Mouse (Mus musculus): ENCODE results near the gene Nisch. TPM values are rescaled to one million over a fixed set of nuclear protein-coding genes. Genes with fewer than 3 reads are reported as not detected.

The Nisch gene
- polyA plus RNA-seq, 1 experiment from 2014 or later, result 411 TPM

DNA sequence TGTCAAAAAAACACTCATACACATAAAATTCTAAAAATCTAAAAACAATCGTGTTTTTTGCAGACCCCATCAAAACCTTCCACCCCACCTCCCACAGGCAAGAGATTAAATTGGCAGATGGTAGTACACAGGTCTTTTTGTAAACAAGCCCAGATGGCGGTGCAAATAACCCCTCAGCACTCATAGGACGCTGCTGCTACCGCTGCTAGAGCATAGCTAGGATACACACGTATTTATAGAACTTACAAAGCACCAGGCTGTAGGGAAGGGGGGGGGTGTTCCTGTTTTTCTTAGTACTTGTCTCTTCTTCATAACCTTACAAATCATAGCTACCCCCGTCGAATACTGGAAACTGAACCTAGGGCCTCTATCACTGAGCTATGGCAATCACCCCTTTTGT, 23.0 kb downstream of the Nisch start:
- Histone ChIP-seq H3K4me3 (ENCODE audit: low read depth, low read length) (no peak overlapping the region), H3K9ac (no peak overlapping the region), H3K27ac (ENCODE audit: low read depth) (no peak overlapping the region), H3K27me3 (ENCODE audit: insufficient read depth, low read length) (no peaks in the 10 kb centered on the region), H3K36me3 (ENCODE audit: insufficient read depth) (peaks cover 100% of the 10 kb centered on the region), H3K4me2 (no peak overlapping the region), H3K4me1 (ENCODE audit: insufficient read depth) (peaks cover 8% of the 10 kb centered on the region; the same call in 1 of the 2 replicates), H3K9me3 (ENCODE audit: low read depth, low read length) (no peaks in the 10 kb centered on the region)
- WGBS, result 66% methylated on average over 7 of the region's 7 CpGs
- TF ChIP-seq CTCF (IDR thresholded peaks at IDR 0.05; ENCODE audit: low read depth), result no peak
- ATAC-seq (ENCODE audit: insufficient read depth) (no peak), DNase-seq (no peak)

DNA sequence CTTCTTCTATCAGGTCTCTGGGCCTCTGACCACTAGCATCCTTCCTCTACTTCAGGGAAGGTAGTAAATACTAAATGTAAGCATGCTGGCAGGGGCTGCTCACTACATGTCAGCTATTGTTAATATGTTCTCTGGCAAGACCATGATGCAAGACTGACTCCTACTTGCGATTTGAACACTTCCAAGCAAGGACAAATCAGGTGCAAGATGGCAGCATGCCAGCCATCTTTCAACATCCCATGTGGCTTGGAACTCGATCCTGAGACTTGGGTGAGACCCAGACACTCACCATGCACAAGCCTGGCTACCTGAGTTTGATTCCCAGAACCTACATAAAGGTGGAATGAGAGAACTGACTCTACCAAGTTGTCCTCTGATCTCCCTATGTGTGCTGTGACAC, 24.8 kb downstream of the Nisch start:
- H3K4me1 ChIP-seq (ENCODE audit: insufficient read depth), result peaks cover 8% of the 10 kb centered on the region; the same call in 1 of the 2 replicates
- no peak for DNase-seq

GRCm38 (mm10) chr14:31189348-31189747, 27.4 kb downstream of the Nisch start:
- no peak overlapping the region for H3K4me3 ChIP-seq (ENCODE audit: low read depth, low read length)
- no peak overlapping the region for H3K4me2 ChIP-seq
- ATAC-seq (ENCODE audit: insufficient read depth) (no peak), DNase-seq (no peak)
- no peak overlapping the region; the same call in 1 of the 2 replicates for H3K27ac ChIP-seq (ENCODE audit: low read depth)
- H3K9ac ChIP-seq, result no peak overlapping the region
- no peaks in the 10 kb centered on the region for H3K9me3 ChIP-seq (ENCODE audit: low read depth, low read length)
- no peaks in the 10 kb centered on the region for H3K4me1 ChIP-seq (ENCODE audit: insufficient read depth)
- H3K36me3 ChIP-seq (ENCODE audit: insufficient read depth), result peaks cover 100% of the 10 kb centered on the region
- WGBS, result 93% methylated on average over 3 of the region's 3 CpGs
- TF ChIP-seq CTCF (IDR thresholded peaks at IDR 0.05; ENCODE audit: low read depth), result no peak
- H3K27me3 ChIP-seq (ENCODE audit: insufficient read depth, low read length), result no peaks in the 10 kb centered on the region

More for the DNA sequence above, 24.8 kb downstream of the Nisch start:
- H3K4me2 ChIP-seq, result no peak overlapping the region
- no peaks in the 10 kb centered on the region for H3K9me3 ChIP-seq (ENCODE audit: low read depth, low read length)
- H3K4me3 ChIP-seq (ENCODE audit: low read depth, low read length), result no peak overlapping the region
- no peak overlapping the region for H3K27ac ChIP-seq (ENCODE audit: low read depth)
- no peak for ATAC-seq (ENCODE audit: insufficient read depth)
- no peak overlapping the region for H3K9ac ChIP-seq
- 51% methylated on average over 2 of the region's 2 CpGs for WGBS
- TF ChIP-seq CTCF (IDR thresholded peaks at IDR 0.05; ENCODE audit: low read depth), result no peak
- no peaks in the 10 kb centered on the region for H3K27me3 ChIP-seq (ENCODE audit: insufficient read depth, low read length)
- peaks cover 100% of the 10 kb centered on the region for H3K36me3 ChIP-seq (ENCODE audit: insufficient read depth)

GRCm38 (mm10) chr14:31188771-31189181, 28.0 kb downstream of the Nisch start:
- Histone ChIP-seq H3K4me1 (ENCODE audit: insufficient read depth) (no peaks in the 10 kb centered on the region), H3K9ac (no peak overlapping the region), H3K27me3 (ENCODE audit: insufficient read depth, low read length) (no peaks in the 10 kb centered on the region), H3K9me3 (ENCODE audit: low read depth, low read length) (no peaks in the 10 kb centered on the region), H3K27ac (ENCODE audit: low read depth) (no peak overlapping the region; the same call in 1 of the 2 replicates), H3K4me2 (no peak overlapping the region), H3K36me3 (ENCODE audit: insufficient read depth) (peaks cover 100% of the 10 kb centered on the region), H3K4me3 (ENCODE audit: low read depth, low read length) (no peak overlapping the region)
- DNase-seq (no peak), ATAC-seq (ENCODE audit: insufficient read depth) (no peak)
- whole genome bisulfite sequencing, result 69% methylated on average over 6 of the region's 6 CpGs
- no peak for TF ChIP-seq CTCF (IDR thresholded peaks at IDR 0.05; ENCODE audit: low read depth)

DNA sequence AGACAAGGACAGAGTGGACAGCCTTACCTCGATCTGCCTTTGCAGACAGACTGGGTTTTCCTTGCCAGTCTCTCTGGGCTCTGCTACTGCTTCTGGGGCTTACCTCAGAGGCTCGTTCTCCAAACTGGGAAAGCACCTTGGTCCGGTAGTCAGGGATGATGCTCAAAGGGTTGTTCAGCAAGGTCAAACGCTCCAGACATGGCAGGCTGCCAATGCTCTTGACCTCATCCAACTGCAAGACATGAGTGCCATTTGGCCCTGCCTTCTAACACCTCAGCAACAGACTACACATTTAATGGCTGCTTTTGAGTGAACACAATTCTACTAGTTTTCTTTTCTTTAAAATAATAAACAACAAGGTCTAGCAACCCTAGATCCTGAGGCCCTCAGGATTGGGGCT, 30.1 kb downstream of the Nisch start:
- H3K9me3 ChIP-seq (ENCODE audit: low read depth, low read length), result no peaks in the 10 kb centered on the region
- H3K36me3 ChIP-seq (ENCODE audit: insufficient read depth), result peaks cover 100% of the 10 kb centered on the region
- H3K27ac ChIP-seq (ENCODE audit: low read depth), result no peak overlapping the region
- 65% methylated on average over 4 of the region's 4 CpGs for WGBS
- no peaks in the 10 kb centered on the region for H3K27me3 ChIP-seq (ENCODE audit: insufficient read depth, low read length)
- H3K4me3 ChIP-seq (ENCODE audit: low read depth, low read length), result no peak overlapping the region
- H3K4me2 ChIP-seq, result no peak overlapping the region
- H3K4me1 ChIP-seq (ENCODE audit: insufficient read depth), result no peaks in the 10 kb centered on the region
- ATAC-seq (ENCODE audit: insufficient read depth) (no peak), DNase-seq (no peak)
- no peak for TF ChIP-seq CTCF (IDR thresholded peaks at IDR 0.05; ENCODE audit: low read depth)
- H3K9ac ChIP-seq, result no peak overlapping the region

DNA sequence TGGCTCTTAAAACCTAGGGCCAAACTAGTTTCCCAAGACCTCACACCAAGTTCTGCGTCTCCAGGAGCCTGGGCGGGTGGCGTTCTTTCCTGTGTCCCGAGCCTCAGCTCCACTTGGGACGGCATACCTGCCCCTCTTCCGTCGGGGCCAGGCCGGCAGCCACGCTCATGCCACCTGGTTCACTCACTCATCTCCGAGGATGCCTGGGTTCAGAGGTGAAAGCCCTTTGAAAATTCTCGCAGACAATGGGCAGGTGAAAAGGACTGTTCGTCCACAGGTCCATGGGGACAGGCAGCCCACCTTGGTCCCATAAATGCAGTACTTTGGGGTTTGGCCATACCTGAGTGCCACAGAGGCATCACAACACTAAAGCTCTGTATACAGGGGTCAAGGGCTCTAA, 32.6 kb downstream of the Nisch start:
- Histone ChIP-seq H3K4me3 (ENCODE audit: low read depth, low read length) (no peak overlapping the region), H3K4me1 (ENCODE audit: insufficient read depth) (no peaks in the 10 kb centered on the region), H3K9me3 (ENCODE audit: low read depth, low read length) (no peaks in the 10 kb centered on the region), H3K4me2 (no peak overlapping the region), H3K27me3 (ENCODE audit: insufficient read depth, low read length) (no peaks in the 10 kb centered on the region), H3K27ac (ENCODE audit: low read depth) (no peak overlapping the region), H3K36me3 (ENCODE audit: insufficient read depth) (peaks cover 100% of the 10 kb centered on the region), H3K9ac (no peak overlapping the region)
- no peak for DNase-seq
- no peak for TF ChIP-seq CTCF (IDR thresholded peaks at IDR 0.05; ENCODE audit: low read depth)
- WGBS, result 87% methylated on average over 12 of the region's 12 CpGs
- ATAC-seq (ENCODE audit: insufficient read depth), result no peak

- Histone ChIP-seq H3K27me3 (ENCODE audit: insufficient read depth, low read length) (no peaks in the 10 kb centered on the region), H3K4me2 (no peak overlapping the region), H3K27ac (ENCODE audit: low read depth) (no peak overlapping the region), H3K4me1 (ENCODE audit: insufficient read depth) (no peaks in the 10 kb centered on the region), H3K9me3 (ENCODE audit: low read depth, low read length) (no peaks in the 10 kb centered on the region), H3K36me3 (ENCODE audit: insufficient read depth) (peaks cover 100% of the 10 kb centered on the region), H3K9ac (no peak overlapping the region), H3K4me3 (ENCODE audit: low read depth, low read length) (no peak overlapping the region)
- TF ChIP-seq CTCF (IDR thresholded peaks at IDR 0.05; ENCODE audit: low read depth), result no peak
- ATAC-seq (ENCODE audit: insufficient read depth) (no peak), DNase-seq (no peak)
- 75% methylated on average over 5 of the region's 5 CpGs for WGBS
Measured at GRCm38 (mm10) chr14:31183541-31183940, 33.2 kb downstream of the Nisch start.

All from lung, embryonic 14.5 days (tissue).